Mouse (Mus musculus) limb, embryonic 13.5 days (tissue): ENCODE data around the gene 4930539E08Rik. TPM values are rescaled to one million over a fixed set of nuclear protein-coding genes. Genes with fewer than 3 reads are reported as not detected.

Experiments used
- ATAC-seq: fragments of 200-750 bp; cut with Nextera tagmentation; 2 replicates; pipeline ENCODE4 v1.8.0; 2017; ENCODE audit warnings: low read depth, moderate number of reproducible peaks, moderate TSS enrichment; ENCODE audit not compliant: low FRiP score
- H3K27ac ChIP-seq: fragments of 300-500 bp; sonication (generic); 2 replicates; pipeline ENCODE4 v1.5.1; 2015; ENCODE audit warnings: inconsistent platforms, mild to moderate bottlenecking, moderate library complexity
- H3K27me3 ChIP-seq: fragments of 300-500 bp; sonication (generic); 2 replicates; pipeline ENCODE4 v1.6.1; 2015; ENCODE audit warnings: mild to moderate bottlenecking, inconsistent platforms
- H3K36me3 ChIP-seq: fragments of 300-500 bp; sonication (generic); 2 replicates; pipeline ENCODE4 v1.6.1; 2015; ENCODE audit warnings: inconsistent platforms, mild to moderate bottlenecking, moderate library complexity
- H3K4me1 ChIP-seq: fragments of 300-500 bp; sonication (generic); 2 replicates; pipeline ENCODE4 v1.6.1; 2015; ENCODE audit warnings: inconsistent platforms
- H3K4me2 ChIP-seq: fragments of 300-500 bp; sonication (generic); replicated peaks from 2 replicates; pipeline ENCODE4 v1.6.1; 2015; ENCODE audit warnings: inconsistent platforms, mild to moderate bottlenecking, moderate library complexity
- H3K4me3 ChIP-seq: fragments of 300-500 bp; sonication (generic); 2 replicates; pipeline ENCODE4 v1.5.1; 2015; ENCODE audit warnings: moderate library complexity, mild to moderate bottlenecking, inconsistent platforms
- H3K9ac ChIP-seq: fragments of 300-500 bp; sonication (generic); 2 replicates; pipeline ENCODE4 v1.6.1; 2015; ENCODE audit warnings: mild to moderate bottlenecking, inconsistent platforms
- H3K9me3 ChIP-seq: fragments of 300-500 bp; sonication (generic); 2 replicates; pipeline ENCODE4 v1.6.1; 2016; ENCODE audit warnings: inconsistent platforms
- WGBS: fragments of 180-500 bp; shearing (Covaris S2); methylation state at CpG from one replicate; pipeline ENCODE4 v1.1.7; 2015; 5-methylcytosine and 5-hydroxymethylcytosine counted together
- polyA plus RNA-seq: library from polyadenylated mRNA; unstranded; fragments of >200 nt; fragmentation: Nextera tagmentation; extraction: Ambion mirVana; gene quantifications from 2 replicates; pipeline ENCODE4 v1.2.1, GENCODE M21; 2015

Gene 4930539E08Rik
- polyA plus RNA-seq, 1 experiment from 2014 or later: 0.27 TPM

DNA sequence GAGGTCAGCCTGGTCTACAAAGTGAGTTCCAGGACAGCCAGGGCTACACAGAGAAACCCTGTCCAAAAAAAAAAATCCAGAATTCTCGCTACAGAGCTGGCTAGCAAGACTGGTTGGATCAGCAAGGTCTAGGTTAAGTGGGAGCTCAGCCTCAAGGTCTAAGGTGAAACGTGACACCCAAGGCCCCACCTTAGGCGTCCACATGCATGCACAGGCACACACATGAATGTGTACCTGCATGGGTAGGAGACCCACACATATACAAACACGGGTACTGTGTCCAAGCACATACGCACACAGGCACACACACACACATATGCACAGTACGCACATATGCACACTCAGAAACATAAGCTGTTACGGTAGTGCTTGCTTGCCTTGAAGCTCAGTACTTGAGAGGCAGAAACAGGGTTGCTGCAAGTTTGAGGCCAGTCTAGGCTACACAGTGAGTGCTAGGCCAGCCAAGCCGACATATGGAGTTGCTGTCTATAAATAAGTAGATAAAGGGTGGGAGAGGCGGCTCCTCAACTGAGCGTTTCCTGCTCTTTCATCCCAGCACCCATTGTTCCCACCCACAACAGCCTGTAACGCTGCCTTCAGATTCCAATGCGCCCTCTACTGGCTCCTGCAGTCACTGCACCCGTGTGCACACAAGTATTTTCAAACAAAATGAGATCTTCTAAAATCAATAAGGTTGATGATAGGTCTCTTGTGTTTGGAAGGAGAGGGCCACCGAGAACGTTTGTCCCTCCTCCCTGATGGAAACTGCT, 11.9 kb upstream of the 4930539E08Rik start:
- Histone ChIP-seq H3K36me3 (no peaks in the 10 kb centered on the region), H3K27me3 (no peaks in the 10 kb centered on the region), H3K9me3 (no peaks in the 10 kb centered on the region), H3K4me3 (no peak overlapping the region), H3K4me1 (peaks cover 10% of the 10 kb centered on the region), H3K27ac (no peak overlapping the region), H3K4me2 (no peak overlapping the region), H3K9ac (no peak overlapping the region)
- WGBS: 50% methylated on average over 15 of the region's 15 CpGs
- ATAC-seq: no peak

DNA sequence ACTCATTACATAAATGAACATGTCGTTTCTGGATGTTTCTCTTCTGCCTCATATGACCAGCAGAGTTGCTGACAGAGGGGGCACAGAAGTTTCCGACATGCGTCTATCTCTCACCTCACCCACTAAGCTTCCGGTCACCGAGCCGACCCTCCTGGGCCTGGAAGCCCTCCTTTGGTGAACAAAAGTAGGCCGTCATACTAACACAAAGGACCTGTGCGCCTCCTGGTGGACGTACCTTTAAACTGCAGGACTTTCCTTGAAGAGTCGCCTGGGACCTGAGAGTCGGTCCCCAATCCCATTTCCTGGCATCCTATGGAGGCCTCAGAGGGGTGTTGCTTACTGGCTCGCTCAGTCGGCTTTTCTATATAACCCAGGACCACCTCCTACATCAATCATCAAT, 11.3 kb upstream of the 4930539E08Rik start:
- H3K9me3 ChIP-seq: no peaks in the 10 kb centered on the region
- no peak overlapping the region for H3K9ac ChIP-seq
- ATAC-seq: no peak
- 18% methylated on average over 13 of the region's 13 CpGs for WGBS
- H3K4me1 ChIP-seq: peaks cover 10% of the 10 kb centered on the region
- no peak overlapping the region for H3K4me3 ChIP-seq
- no peak overlapping the region for H3K27ac ChIP-seq
- H3K36me3 ChIP-seq: no peaks in the 10 kb centered on the region
- H3K4me2 ChIP-seq: no peak overlapping the region
- no peaks in the 10 kb centered on the region for H3K27me3 ChIP-seq

DNA sequence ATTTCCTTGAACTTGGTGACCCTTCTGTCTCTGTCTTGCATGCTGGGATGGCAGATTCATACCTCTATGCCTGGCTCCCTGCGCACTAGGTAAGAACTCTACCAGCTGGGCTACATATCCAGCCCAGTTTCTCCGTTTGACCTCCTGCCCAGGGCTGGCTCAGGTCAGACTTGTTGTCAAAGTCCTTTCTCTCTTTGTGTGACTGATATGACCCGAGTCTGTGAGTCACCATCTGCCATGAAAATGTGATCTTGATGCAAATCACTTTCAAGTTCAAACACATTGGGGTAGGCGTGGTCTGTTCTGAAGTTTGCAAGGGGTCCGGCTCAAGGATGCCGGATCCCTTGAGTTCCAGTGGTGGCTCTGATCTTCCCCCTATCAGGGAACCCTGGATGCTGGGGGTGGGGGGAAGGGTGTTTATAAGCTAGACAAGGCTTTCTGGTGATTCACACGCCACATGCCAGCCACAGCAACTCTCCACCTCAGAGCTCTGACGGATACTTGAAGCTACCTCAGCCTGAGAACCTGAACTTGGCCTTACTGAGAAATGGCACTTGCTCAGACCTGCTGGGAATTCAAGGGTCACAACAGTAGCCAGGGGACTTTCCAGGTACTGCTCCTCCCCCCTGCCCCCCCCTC, 10.0 kb upstream of the 4930539E08Rik start:
- no peaks in the 10 kb centered on the region for H3K27me3 ChIP-seq
- WGBS: 84% methylated on average over 8 of the region's 8 CpGs
- H3K9me3 ChIP-seq: no peaks in the 10 kb centered on the region
- ATAC-seq: no peak
- no peaks in the 10 kb centered on the region for H3K36me3 ChIP-seq
- peaks cover under 1% of the 10 kb centered on the region for H3K4me1 ChIP-seq
- H3K4me2 ChIP-seq: no peak overlapping the region
- H3K9ac ChIP-seq: no peak overlapping the region
- no peak overlapping the region for H3K27ac ChIP-seq
- H3K4me3 ChIP-seq: no peak overlapping the region

DNA sequence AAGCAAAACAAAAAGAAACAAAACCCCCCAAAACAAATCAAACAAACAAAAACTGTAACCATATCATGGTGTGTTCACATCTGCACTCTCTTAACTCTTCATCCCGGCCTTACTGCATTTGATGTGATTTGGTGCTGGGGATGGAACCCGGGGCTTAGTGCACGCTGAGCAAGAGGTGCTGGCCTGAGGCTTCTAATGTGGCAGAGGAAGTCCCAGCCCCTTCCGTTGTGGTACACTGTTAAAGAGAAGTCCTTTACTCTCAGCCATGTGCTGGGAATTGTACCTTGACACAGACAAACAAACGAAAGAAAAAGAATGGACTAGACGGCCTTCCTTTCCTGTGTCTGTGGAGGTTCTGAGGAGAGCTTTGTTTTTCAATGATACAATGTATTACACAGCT, 7.0 kb upstream of the 4930539E08Rik start:
- Histone ChIP-seq H3K9me3 (no peaks in the 10 kb centered on the region), H3K36me3 (no peaks in the 10 kb centered on the region), H3K27me3 (no peaks in the 10 kb centered on the region), H3K4me1 (no peaks in the 10 kb centered on the region), H3K4me3 (no peak overlapping the region), H3K27ac (no peak overlapping the region), H3K4me2 (no peak overlapping the region), H3K9ac (no peak overlapping the region)
- 70% methylated on average over 6 of the region's 6 CpGs for WGBS
- ATAC-seq: no peak

DNA sequence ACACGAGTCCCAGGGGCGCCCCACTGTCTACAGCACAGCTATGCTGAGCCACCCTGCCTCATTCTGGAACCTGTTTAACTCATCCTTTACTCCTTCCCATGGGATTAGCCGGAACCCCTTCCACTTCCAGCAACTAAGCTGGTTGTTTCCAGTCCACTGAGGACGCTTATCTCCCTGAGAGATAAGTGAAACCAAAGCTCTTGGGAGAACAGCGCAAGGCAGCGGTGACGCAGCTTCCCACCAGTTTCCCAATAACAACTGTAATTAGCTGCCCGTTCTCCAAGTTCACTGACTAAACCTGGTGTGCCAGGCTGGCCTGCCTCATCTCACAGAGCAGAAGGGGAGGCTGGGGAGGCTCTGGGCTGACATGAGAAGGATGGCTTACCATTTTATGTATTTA, 6.0 kb upstream of the 4930539E08Rik start:
- Histone ChIP-seq H3K27ac (no peak overlapping the region), H3K36me3 (no peaks in the 10 kb centered on the region), H3K4me2 (no peak overlapping the region), H3K9ac (no peak overlapping the region), H3K4me3 (no peak overlapping the region), H3K4me1 (no peaks in the 10 kb centered on the region), H3K9me3 (no peaks in the 10 kb centered on the region), H3K27me3 (no peaks in the 10 kb centered on the region)
- WGBS: 79% methylated on average over 8 of the region's 8 CpGs
- ATAC-seq: no peak

DNA sequence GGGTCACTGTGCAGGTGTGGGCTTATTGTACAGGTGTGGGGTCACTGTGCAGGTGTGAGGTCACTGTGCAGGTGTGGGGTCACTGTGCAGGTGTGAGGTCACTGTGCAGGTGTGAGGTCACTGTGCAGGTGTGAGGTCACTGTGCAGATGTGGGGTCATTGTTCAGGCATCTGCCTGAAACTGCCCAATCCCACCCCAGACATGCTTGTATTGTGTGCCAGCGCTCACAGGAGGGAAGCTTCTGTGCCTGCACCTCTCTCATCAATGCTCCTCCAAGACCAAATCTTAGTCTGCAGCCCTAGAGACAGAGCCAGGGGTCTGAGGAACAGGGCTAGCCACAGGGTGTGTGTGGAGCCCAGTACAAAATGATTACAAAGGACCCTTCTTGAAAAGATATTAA, 1.4 kb upstream of the 4930539E08Rik start:
- H3K9me3 ChIP-seq: no peaks in the 10 kb centered on the region
- 81% methylated on average over 1 of the region's 1 CpGs for WGBS

DNA sequence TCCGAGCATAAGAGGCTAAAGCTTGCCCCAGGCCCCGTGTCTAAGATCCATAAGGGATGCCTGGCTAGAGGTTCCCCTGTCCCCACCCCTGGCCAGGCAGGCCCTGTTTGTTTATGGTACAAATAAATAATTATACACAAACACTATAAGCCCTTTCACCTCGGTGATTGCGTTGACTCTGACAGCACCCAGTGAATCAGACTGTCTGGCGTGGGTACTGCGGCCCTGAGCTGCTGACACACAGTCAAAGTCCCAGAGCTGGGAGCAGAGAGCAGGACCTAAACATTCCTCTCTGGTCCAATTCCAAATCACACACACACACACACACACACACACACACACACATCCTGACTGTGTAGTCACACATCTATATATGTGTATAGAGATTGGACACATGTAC, 1.2 kb downstream of the 4930539E08Rik start:
- Histone ChIP-seq H3K9me3 (no peaks in the 10 kb centered on the region), H3K4me1 (peaks cover 10% of the 10 kb centered on the region), H3K27me3 (peaks cover 17% of the 10 kb centered on the region; the same call in 1 of the 2 replicates), H3K4me2 (no peak overlapping the region), H3K36me3 (no peaks in the 10 kb centered on the region), H3K9ac (no peak overlapping the region), H3K27ac (no peak overlapping the region), H3K4me3 (no peak overlapping the region)
- no peak for ATAC-seq
- 79% methylated on average over 6 of the region's 6 CpGs for WGBS

More for the DNA sequence above, 1.4 kb upstream of the 4930539E08Rik start:
- no peak overlapping the region for H3K4me2 ChIP-seq
- H3K9ac ChIP-seq: no peak overlapping the region
- ATAC-seq: no peak
- no peaks in the 10 kb centered on the region for H3K36me3 ChIP-seq
- no peaks in the 10 kb centered on the region for H3K4me1 ChIP-seq
- H3K27ac ChIP-seq: no peak overlapping the region
- H3K4me3 ChIP-seq: no peak overlapping the region
- no peaks in the 10 kb centered on the region for H3K27me3 ChIP-seq

DNA sequence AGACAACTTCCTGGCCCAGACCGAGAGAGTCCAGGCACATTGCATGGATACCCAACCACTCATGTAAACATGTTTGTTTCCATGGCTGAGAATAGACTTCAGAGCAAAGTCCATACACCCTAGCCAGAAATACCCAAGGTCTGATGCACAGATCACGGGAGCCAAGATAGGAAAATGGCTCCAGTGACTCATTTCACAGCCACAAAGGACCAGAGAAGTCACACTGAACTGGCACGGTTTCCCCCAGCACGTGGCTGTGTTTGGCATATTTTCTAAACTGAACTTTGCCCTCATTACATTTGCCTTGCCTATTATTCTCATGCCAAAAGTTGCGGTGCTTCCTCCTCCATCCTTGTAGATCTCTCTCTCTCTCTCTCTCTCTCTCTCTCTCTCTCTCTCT, 1.9 kb downstream of the 4930539E08Rik start:
- peaks cover 10% of the 10 kb centered on the region for H3K4me1 ChIP-seq
- WGBS: 80% methylated on average over 5 of the region's 5 CpGs
- H3K4me2 ChIP-seq: no peak overlapping the region
- H3K36me3 ChIP-seq: no peaks in the 10 kb centered on the region
- ATAC-seq: no peak
- H3K27me3 ChIP-seq: peaks cover 24% of the 10 kb centered on the region; the same call in 1 of the 2 replicates
- no peaks in the 10 kb centered on the region for H3K9me3 ChIP-seq
- H3K27ac ChIP-seq: no peak overlapping the region
- H3K4me3 ChIP-seq: no peak overlapping the region
- H3K9ac ChIP-seq: no peak overlapping the region

DNA sequence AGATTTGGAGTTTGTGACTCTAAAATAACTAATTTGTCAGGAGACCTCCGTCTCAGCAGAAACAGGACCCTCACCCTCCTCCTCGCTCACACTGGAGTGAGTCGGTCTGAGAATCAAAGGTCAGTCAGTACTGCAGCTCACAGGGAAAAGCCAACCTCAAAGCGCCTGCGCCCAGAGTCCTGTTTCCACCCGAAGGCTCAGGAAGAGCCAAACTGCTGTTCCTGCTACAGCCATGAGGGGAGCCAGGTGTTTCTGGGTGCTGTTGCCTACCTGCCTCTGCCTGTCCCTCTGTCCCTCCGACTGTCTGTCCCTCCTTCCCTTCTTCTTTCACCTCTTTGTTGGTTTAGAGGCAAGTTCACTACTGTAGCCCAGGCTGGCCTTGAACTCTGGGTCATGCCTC, 5.0 kb downstream of the 4930539E08Rik start:
- peaks cover 26% of the 10 kb centered on the region; the same call in 1 of the 2 replicates for H3K27me3 ChIP-seq
- peaks cover 10% of the 10 kb centered on the region for H3K4me1 ChIP-seq
- H3K36me3 ChIP-seq: no peaks in the 10 kb centered on the region
- H3K9ac ChIP-seq: no peak overlapping the region
- H3K4me3 ChIP-seq: peak overlapping the region; percentile 34
- no peak overlapping the region for H3K27ac ChIP-seq
- no peaks in the 10 kb centered on the region for H3K9me3 ChIP-seq
- no peak for ATAC-seq
- peak overlapping the region; percentile 64 for H3K4me2 ChIP-seq
- WGBS: 24% methylated on average over 7 of the region's 7 CpGs

DNA sequence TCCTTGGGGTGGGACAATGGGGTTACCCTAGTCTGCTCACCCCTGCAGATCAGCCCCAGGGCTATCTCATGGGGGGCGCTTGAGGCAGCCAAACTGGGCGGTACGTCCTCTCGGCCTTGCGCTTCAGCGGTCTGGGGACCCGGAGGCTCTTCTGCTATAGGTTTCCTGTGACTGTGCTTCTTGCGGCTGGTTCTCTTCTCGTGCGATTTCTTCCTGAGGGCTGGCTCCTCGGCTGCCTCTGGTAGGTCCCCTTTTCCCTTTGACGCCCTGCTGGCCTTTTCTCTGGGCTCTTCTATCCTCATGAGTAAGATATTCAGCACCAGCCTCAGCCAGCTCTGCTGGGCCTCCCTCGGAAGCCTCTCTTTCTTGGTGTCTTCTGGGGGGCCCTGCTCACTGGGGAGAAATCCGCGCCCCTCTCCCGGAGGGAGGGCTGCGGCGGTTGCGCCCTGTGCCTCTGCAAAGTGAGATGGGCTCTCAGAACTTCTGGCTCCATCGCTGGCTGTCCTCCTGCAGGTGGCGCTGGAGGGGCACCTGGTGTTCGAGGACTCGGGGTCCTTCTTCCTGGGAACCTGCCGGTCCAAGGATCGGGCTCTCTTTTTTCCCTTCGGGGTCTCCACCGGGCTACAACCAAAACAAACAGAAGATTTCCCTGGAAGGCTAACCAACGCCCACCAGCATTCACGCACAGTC, 5.7 kb downstream of the 4930539E08Rik start:
- Histone ChIP-seq H3K4me3 (peak overlapping the region; percentile 34), H3K4me1 (peaks cover 10% of the 10 kb centered on the region), H3K36me3 (no peaks in the 10 kb centered on the region), H3K4me2 (peak overlapping the region; percentile 64), H3K9me3 (no peaks in the 10 kb centered on the region), H3K27ac (no peak overlapping the region), H3K27me3 (peaks cover 26% of the 10 kb centered on the region; the same call in 1 of the 2 replicates), H3K9ac (peak overlapping the region; percentile 62)
- no peak; the same call in 1 of the 2 replicates for ATAC-seq
- 8% methylated on average over 29 of the region's 29 CpGs for WGBS

DNA sequence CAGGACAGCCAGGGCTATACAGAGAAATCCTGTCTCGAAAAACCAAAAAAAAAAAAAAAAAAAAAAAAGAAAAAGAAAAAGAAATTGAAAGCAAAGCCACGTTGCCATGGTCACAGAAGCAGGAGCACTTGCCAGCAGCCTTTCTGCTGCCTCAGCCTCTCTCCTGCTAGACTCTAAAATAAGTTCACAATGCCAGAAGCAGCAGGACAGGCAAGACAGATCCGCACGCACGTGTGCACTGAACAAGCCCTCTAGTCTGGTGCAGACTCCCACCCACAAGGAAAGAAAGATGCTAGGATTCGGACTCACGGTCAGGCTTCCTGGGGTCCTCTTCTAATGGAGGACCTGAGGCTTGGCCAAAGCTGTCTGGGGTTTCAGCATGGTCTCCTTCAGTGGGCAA, 7.2 kb downstream of the 4930539E08Rik start:
- WGBS: 67% methylated on average over 7 of the region's 7 CpGs
- H3K9me3 ChIP-seq: no peaks in the 10 kb centered on the region
- H3K4me2 ChIP-seq: no peak overlapping the region
- no peak overlapping the region for H3K4me3 ChIP-seq
- H3K27ac ChIP-seq: no peak overlapping the region
- peaks cover 26% of the 10 kb centered on the region; the same call in 1 of the 2 replicates for H3K27me3 ChIP-seq
- no peak for ATAC-seq
- no peaks in the 10 kb centered on the region for H3K36me3 ChIP-seq
- H3K4me1 ChIP-seq: peaks cover 10% of the 10 kb centered on the region
- H3K9ac ChIP-seq: no peak overlapping the region

DNA sequence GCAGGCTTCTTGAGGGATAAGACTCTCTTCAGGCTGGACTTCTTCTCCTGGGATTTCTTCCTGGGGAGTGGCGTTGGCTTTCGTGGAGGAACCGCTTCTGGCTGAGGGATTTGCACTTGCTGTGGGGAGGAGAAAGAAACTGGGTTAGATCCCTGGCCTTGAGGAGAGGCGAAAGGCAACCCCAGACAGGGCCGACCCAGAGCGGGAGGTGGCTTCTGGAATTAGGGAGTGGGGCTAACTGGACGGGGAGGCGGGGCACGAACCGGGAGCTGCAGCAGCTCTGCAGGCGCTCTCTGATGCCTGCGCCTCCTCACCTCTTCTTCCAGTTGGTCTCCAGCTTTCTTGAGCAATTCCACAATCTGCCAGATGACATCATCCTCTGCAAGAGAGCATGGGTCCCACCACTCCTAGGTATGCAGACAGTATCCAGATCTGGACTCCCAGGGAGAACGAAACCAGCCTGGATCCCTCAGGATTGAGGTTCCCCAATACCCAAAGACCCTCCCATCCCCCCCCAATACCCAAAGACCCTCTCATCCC, 9.7 kb downstream of the 4930539E08Rik start:
- H3K4me3 ChIP-seq: no peak overlapping the region
- no peaks in the 10 kb centered on the region for H3K9me3 ChIP-seq
- 63% methylated on average over 13 of the region's 13 CpGs for whole genome bisulfite sequencing
- H3K4me1 ChIP-seq: peaks cover 10% of the 10 kb centered on the region
- H3K9ac ChIP-seq: no peak overlapping the region
- ATAC-seq: no peak
- peaks cover 23% of the 10 kb centered on the region; the same call in 1 of the 2 replicates for H3K27me3 ChIP-seq
- no peaks in the 10 kb centered on the region for H3K36me3 ChIP-seq
- no peak overlapping the region for H3K4me2 ChIP-seq
- no peak overlapping the region for H3K27ac ChIP-seq
